Mouse (Mus musculus) c-Kit-positive CD71-negative TER-119-negative erythroid progenitor cells, embryonic 14.5 days (primary cell): ENCODE measurements around the gene Lman1l.

Source experiments
- DNase-seq: peaks from one replicate; pipeline ENCODE4 v3.0.0-alpha.2; 2013; ENCODE audit warnings: low read depth

The Lman1l gene

GRCm38 (mm10) chr9:57617556-57618169 lies 2.9 kb downstream of the Lman1l start:
- DNase-seq, result no peak

- no peak for DNase-seq
These were observed 5.8 kb downstream of the Lman1l start for GRCm38 (mm10) chr9:57614786-57615185.

- no peak for DNase-seq
These were observed 6.6 kb downstream of the Lman1l start for GRCm38 (mm10) chr9:57613975-57614374.

- no peak for DNase-seq
These were observed 8.0 kb downstream of the Lman1l start for GRCm38 (mm10) chr9:57612587-57612986.

GRCm38 (mm10) chr9:57610359-57610826 lies 10.2 kb downstream of the Lman1l start:
- DNase-seq, result no peak

GRCm38 (mm10) chr9:57609803-57610202 lies 10.8 kb downstream of the Lman1l start:
- no peak for DNase-seq

- peak; percentile 51 for DNase-seq
These were observed 14.3 kb downstream of the Lman1l start, which contains the start of gene Cplx3 for GRCm38 (mm10) chr9:57606139-57606851. TSS of gene Cplx3 (minus strand) at chr9:57606281.

GRCm38 (mm10) chr9:57605503-57605902 lies 15.1 kb downstream of the Lman1l start:
- DNase-seq, result no peak

GRCm38 (mm10) chr9:57604875-57605274 lies 15.7 kb downstream of the Lman1l start:
- no peak for DNase-seq

- no peak for DNase-seq
These were observed 18.5 kb downstream of the Lman1l start for GRCm38 (mm10) chr9:57602098-57602497.

- DNase-seq, result no peak
These were observed 19.2 kb downstream of the Lman1l start for GRCm38 (mm10) chr9:57601353-57601706.

GRCm38 (mm10) chr9:57600620-57601352 lies 19.8 kb downstream of the Lman1l start:
- no peak for DNase-seq

GRCm38 (mm10) chr9:57598851-57599563 lies 21.6 kb downstream of the Lman1l start:
- DNase-seq, result no peak

- no peak for DNase-seq
These were observed 22.6 kb downstream of the Lman1l start for GRCm38 (mm10) chr9:57597929-57598382.

- DNase-seq, result no peak
These were observed 23.3 kb downstream of the Lman1l start for GRCm38 (mm10) chr9:57597265-57597664.

- DNase-seq, result no peak
These were observed 26.4 kb downstream of the Lman1l start for GRCm38 (mm10) chr9:57594174-57594509.

GRCm38 (mm10) chr9:57593454-57594173 lies 27.0 kb downstream of the Lman1l start:
- no peak for DNase-seq

GRCm38 (mm10) chr9:57590726-57591125 lies 29.8 kb downstream of the Lman1l start:
- no peak for DNase-seq

GRCm38 (mm10) chr9:57589224-57590126 lies 31.1 kb downstream of the Lman1l start, which contains the start of gene Ulk3:
TSS of gene Ulk3 (plus strand) at chr9:57589452.
- DNase-seq, result peak; percentile 63

GRCm38 (mm10) chr9:57584991-57585390 lies 35.6 kb downstream of the Lman1l start:
- DNase-seq, result no peak
